Mouse (Mus musculus) T-helper 2 cell (primary cell): ENCODE results near the gene Slc25a45.
"Not testable (repeated sequence)": the region's sequence is repeated elsewhere in the genome, so short reads cannot be mapped to it uniquely, and the experiment has no call there.

Source experiments
- in situ Hi-C: fragments of 300-600 bp; cut with MboI, MseI; formaldehyde crosslinking; loops from one replicate; pipeline ENCODE4 v1.15.1; 2025; ENCODE audit warnings: high pct_unique_total_duplicates

Slc25a45 gene

DNA sequence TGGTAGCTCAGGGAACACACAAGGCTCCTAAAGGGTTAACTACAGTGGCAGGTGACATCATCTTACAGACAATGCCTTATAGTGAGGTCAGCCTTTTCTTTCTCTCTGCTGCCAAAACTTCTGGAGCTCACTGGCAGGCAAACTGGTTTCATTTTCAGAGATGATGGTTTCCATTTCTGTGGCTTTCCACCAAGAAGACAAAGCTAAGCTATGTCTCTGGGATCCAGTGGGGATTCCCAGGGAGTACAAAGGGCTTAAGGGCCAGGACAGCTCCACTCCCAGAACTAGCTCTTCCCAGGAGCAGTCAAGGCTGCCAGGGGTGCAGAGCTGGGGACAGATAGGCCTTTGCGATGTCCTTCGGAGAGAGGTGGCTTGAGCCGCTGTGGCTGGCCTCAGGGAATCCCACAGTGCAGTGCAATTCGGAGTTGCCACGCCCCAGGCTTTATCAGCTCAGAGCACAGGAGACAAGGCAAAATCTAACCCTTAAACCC, 26.1 kb upstream of the Slc25a45 start:
- in situ Hi-C loops = loop anchor here (5.0 kb wide), 1 partner anchor 59 kb away; no protein-coding TSS in a partner anchor

DNA sequence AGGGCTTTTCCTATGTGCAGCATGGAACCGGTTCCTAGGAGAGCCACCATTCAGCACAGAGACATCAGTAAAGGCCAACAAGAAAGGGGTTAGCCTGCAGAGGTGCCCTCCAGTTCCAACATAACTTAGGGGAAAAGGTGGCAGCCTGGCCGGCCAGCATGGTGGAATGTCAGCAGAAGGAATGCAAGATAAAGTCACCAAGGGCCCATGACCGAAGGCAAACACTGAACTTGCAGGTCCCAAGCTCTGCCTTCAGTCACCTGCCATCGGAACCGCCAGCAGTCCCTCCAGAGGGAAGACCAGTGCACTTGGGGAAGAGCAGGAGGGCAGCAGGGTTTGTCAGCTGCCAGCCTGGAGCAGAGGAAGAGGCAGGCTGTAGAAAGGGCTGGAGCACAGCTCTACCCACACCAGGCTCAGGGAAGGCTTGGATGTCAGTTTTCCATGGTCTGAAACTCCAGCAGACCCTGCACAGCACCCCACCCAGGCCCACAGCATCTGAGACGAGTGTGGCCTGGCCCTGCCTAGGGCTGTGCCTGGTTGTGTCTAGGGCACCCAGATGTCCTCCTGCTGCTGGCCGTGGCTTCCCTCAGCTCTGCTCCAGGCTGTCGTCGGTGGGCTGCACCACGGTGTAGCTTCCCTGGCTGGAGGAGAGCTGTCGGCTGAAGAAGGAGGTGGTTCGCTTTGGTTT, 25.4 kb upstream of the Slc25a45 start:
- in situ Hi-C loops = loop anchor here (5.0 kb wide), 1 partner anchor 60 kb away; no protein-coding TSS in a partner anchor

DNA sequence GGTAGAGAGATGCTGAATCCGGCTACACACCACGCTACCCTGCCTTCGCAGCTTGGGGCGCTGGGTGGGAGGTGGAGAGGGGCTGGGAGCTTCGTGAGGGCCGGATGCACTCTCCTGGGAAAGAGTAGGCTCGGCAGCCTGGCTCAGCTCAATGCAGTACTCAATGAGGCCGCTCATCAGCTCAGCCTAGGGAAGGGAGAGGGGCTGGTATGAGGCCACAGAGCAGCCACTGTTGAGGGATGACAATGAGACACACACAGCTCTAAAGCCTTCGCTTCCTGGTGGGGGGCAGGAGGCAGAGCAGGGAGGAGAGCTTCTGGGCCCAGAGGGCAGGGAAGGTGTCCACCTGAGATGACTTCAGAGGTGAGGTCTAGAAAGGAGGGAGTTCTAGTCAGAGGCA, 21.0 kb upstream of the Slc25a45 start:
- in situ Hi-C loops = no loop called here

DNA sequence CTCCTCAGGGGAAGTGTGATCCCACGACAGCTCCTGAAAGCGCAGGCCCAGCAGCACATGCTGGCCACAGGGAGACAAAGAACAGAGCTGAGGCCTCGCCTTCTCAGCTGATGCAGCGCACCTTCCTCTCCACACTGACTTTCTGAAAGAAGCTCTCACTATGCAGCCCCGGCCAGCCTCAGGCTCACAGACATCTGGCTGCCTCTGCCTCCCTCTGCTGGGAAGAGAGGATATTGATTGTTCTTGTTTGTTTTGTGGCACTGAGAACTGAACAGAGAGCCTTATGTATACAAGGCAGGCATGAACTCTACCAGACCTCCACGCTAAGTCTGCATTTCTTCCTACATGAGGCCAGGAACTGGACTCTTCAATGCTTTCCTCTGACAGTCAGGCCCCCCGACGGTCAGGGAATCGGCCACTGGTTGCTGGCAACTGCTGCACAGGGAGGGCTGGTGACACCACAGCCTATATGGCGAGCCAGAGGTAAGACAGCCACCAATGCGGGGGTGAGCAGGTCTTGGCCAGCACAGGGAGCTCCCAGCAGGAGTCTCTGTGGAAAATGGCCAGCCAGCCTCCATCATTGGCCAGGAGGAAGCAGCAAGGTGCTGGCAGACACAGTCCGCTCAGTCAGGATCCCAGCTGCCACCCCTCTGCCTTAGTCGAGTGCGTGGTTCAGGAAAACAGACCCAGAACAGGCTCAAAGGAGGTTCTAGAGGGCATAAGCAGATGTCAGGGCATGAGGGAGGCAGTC, 15.1 kb upstream of the Slc25a45 start:
- in situ Hi-C loops = loop anchor here (10.0 kb wide), 1 partner anchor 1838 kb away; no protein-coding TSS in a partner anchor

DNA sequence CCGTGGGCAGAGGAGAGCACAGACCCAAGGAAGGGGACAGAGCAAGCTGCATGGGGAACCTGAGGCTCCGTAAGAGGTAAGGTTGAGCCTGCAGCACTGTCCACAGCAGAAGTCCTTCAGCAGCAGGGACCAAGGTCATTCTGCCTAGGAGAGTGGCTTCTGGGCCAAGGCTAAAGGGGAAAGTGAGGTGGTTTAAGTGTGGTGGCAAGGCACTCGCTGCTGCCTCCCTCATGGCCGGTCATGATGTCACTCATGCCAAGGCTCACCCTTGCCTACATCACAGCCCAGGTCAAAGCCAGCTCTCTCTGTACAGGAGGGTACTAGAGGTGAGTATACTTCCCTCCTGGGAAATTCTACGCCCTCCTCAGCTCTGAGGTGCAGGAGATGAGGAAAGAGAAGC, 13.8 kb upstream of the Slc25a45 start:
- in situ Hi-C loops = loop anchor here (10.0 kb wide), 1 partner anchor 1839 kb away; no protein-coding TSS in a partner anchor

DNA sequence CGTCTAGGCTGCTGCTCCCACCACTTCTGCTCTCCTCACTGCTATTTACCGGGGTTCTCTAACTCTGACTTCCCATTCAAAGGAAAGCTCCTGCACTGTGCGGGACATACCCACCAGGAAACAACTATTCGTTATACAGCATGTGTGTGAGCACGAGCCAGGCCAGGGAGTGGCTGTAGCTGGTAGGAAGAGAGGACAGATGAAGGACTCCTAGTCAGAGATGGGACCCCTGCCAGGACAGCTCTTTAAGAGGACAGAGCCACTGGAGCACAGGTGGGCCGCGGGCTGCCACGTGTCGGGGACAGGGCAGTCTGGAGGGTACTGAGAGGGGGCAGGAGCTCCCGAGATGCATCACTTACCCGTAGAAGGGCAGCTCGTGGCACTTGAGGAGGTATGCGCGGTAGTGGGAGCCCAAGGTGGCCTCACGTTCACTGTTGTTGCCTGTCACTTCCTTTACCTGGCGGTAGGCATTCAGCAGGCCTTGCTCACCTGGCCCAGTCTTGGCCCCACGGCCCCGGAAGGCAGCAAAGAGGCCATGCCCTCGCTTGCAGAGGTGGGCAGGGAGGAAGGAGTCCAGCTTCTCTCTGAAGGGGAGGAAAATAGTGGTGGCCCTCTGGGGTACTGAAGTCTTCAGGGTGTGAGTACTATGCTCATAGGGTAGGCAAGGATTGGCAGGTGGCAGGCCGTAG, 12.8 kb upstream of the Slc25a45 start:
- in situ Hi-C loops = loop anchor here (10.0 kb wide), 1 partner anchor 1840 kb away; no protein-coding TSS in a partner anchor

DNA sequence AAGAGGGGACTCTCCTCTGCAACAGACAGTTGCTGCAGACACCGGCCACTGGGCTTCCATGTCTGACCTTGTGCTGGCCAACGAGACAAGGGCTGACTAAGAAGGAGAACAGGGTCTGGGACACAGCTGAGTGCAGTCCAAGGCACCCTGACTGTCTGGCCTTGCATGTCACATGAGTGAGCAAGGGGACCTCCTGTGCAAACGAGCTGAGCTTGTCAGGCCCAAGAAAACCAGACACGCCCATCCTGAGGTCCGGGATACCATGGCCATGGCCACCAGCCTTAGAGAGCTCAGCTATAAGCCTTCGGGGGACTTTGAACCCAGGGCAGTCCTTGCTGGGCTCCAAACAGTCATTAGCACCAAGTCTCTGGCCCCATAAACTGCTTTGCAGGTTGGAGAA, 9.5 kb upstream of the Slc25a45 start:
- in situ Hi-C loops = loop anchor here (10.0 kb wide), 1 partner anchor 1843 kb away; no protein-coding TSS in a partner anchor

DNA sequence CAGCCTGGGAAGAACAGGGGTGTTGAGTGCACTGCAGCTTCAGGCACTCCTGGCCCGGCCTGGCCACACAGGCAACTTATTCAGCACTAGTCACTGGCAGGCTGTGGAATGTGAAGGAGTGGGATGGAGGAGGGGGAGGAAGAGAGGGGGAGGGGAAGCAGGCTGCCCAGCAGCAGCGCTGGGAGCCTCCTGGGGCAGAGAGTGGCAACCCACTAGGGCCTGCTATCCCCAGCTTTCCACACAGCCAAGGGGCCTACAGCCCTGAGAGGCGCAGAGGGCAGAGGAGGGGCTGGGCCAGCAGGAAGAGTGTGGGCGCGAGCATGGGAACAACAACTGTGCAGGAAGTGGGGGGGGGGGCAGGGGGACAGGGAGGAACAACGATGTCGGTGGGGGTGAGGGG, 6.3 kb upstream of the Slc25a45 start:
- in situ Hi-C loops = no loop called here

DNA sequence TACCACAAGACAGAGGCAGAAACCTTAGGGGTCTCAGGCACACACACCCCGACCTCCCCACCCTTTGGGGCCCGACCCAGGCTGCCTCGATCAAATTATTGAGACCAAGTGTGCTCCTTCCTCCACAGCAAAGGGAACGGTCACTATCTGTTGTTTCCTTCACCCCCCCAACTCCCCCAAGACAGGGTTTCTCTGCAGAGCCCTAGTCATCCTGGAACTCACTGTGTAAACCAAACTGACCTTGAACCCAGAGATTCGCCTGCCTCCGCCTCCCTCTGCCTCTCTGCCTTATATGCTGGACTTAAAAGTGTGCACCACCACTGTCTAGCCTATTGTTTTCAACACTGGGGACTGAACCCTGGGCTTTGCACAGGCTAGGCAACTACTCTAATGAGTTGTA, 5.9 kb upstream of the Slc25a45 start:
- in situ Hi-C loops = no loop called here

DNA sequence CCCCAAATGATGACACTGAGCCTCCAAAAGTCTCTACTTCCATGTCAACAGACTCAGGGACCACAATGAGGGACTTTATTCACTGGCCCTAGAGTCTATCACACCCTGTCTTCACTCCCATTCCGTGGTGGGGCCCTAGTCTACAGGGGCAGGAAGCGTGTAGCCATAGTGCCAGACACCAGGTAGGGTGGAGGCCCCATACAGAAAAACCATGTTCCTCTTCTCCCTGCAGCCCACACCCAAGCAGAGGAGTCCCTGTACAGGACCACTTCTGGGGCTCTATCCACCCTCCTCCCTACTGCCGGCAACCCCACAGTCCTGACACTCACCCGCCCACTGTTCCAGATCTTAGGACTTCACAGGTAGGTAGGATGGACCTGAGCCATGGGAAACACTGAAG, 5.1 kb upstream of the Slc25a45 start:
- in situ Hi-C loops = no loop called here

DNA sequence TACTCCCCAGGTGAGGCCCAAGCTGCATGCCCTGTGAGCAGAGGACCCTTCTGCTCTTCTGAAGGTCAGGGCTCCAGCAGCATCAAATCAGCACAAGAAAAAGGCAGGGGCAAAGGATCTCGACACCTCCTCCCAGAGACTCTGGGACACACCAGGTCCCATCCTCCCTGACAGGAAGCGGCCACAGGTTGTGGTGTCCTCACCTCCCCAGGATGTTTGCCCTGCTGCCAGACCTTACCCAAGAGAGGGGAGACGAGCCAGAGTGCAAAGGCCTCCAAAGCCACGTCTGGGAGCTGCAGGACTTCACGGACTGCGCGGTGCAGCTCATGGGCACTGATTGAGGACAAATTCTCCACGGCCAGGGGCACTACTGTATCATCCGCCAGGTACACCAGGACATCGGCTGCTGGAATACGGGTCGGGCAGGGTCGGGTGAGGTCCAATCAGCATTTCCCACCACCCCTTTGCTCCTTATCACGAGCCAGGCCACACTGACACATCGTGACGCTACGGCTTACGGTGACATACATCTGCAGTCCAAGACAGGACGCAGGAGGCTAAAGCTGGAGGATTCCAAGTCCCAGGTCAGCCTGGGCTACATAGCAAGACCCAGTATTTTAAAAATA, 4.6 kb upstream of the Slc25a45 start:
- in situ Hi-C loops = no loop called here

DNA sequence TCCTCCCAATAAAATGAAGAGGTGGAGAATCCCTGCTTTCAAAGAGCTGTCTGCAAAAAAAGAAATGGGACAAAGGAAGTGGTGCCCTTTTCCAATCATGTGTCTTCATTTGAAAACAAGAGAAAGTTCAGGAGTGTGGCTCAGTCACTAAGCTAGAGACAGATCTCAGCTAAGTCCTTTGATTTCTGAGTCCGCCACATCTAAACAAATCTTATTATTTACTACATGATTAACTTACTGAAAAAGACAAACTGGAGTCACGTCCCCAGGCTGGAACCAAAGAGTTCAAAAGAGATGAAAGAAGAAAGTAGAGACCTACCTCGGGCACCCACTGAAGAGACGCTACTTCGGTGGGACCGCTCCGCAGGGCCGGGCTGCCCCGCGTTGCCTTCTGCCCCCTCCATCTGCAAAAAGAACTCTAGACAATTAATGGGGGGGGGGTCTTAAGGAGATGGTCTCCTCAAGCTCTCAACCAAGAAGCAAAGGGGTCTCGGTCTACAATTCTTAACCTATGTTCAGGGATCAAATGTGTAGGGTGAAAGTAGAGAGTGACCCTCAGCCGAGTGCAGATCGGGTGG, 3.1 kb upstream of the Slc25a45 start:
- in situ Hi-C loops = no loop called here

DNA sequence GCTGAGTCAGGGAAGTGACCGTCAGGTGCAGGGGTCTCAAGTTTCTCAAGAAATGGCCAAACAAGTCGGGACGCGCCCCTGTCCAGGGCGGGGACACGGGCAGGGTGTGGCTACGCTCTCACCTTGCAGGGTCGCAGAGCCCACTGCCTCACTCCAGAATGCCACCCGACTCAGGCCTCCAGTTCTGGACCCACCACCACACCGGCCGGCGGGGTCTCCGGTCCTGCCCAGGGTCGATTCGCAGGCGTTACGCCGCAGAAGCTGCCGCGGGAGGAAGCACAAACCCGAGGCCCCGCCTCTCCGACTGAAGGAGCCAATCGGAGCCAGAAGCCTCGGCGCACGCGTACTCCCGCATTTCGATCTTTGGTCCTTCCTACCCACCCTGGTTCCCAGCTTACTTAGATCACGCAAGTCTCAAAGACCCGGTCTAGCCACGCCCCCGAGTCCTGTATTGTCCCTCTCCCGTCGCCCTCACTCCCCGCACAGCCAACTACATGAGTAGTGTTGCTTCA, 2.6 kb upstream of the Slc25a45 start, which contains the start of gene Frmd8:
TSS of gene Frmd8 (minus strand) at position 306 of the 512 bp plus-strand sequence.
- in situ Hi-C loops = loop anchor here (5.0 kb wide), 2 partner anchors 33 to 83 kb away; no protein-coding TSS in a partner anchor

DNA sequence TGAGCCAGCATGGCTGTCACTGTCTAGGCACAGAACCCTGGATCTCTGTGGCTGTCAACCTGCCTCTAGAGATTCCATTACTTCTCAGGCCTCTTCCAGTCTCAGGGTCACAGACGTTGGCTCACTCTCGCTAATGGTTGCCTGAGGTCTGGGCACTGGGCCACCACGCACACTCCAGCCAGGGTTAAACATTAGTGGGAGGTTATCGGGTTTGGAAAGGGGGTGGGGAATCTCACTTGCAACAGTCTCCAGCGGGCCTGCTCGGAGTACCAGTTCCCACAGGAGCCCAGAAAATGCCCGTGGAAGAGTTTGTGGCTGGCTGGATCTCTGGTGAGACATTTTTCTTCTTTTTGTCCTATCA, 734 bp downstream of the Slc25a45 start:
- in situ Hi-C loops = loop anchor here (5.0 kb wide), 2 partner anchors 36 to 86 kb away; no protein-coding TSS in a partner anchor

DNA sequence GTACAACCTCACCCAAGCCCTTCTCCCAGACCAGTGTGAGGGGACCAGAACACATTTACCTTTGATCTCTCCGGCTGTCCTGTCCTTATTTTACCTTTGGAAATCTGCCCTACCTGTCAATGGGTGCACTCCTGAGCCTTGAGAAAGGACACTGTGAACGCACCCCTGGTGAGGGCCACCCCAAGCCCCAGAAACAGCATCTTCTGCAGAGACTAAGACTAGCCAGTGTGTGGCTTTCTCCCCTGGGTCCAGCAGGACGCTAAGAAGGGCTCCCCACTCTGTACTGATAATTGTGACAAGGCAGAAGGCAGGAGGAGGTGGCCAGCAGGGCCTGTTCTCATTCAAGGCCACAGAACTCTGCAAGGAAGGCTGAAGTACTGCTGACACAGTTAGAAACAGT, 1.3 kb downstream of the Slc25a45 start:
- in situ Hi-C loops = loop anchor here (5.0 kb wide), 2 partner anchors 37 to 87 kb away; no protein-coding TSS in a partner anchor

DNA sequence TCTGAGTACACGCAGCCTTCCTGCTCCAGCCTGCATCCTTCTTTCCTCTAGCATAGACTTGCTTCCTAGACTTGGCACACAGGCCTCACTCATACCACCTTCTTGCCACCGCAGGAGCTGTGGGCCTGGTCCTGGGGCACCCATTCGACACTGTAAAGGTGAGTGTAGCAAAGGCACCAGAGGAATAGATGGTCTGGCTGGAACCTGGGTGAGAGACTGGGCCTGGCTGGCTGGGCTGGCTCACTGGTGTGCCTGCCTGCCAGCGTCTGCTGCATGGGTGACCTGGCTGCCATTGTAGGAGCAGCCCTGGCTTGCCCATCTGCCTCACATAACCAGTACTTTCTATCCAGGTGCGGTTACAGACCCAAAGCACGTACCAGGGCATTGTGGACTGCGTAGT, 2.1 kb downstream of the Slc25a45 start:
- in situ Hi-C loops = loop anchor here (5.0 kb wide), 2 partner anchors 37 to 87 kb away; no protein-coding TSS in a partner anchor

DNA sequence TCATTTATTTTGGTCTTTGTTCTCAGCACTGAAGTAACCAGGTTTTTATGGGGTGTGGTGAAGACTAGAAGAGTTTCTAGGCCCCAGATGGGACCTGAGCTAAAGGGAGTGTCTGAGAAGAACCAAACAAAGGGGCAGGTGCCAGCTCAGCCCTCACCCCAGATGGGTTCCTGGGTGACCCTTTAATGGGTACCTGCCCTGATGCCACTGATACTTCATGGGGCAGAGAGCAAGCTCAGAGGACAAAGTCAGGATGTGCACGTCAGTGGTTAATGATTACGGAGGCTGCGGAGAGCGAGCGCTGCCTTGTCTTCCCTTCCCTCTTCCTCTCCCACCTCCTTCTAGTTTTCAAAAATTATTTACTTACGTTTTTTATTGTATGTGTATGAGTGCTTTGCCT, 3.5 kb downstream of the Slc25a45 start:
- in situ Hi-C loops = no loop called here

DNA sequence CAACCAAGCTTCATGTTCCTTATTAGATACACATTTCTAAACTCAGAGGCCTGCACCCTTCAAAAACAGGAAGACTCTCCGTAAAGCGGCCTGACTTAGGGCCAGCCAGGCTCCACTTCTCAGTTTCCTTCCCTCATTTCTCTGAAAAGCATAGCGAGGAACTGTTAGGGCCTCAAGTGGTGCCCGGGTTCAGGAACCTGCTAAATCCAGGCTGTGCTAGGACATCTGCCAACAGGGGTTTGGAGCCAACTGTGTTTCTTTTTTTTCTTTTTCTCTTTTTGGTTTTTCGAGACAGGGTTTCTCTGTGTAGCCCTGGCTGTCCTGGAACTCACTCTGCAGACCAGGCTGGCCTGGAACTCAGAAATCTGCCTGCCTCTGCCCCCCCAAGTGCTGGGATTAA, 4.5 kb downstream of the Slc25a45 start:
- in situ Hi-C loops = not testable (repeated sequence)

DNA sequence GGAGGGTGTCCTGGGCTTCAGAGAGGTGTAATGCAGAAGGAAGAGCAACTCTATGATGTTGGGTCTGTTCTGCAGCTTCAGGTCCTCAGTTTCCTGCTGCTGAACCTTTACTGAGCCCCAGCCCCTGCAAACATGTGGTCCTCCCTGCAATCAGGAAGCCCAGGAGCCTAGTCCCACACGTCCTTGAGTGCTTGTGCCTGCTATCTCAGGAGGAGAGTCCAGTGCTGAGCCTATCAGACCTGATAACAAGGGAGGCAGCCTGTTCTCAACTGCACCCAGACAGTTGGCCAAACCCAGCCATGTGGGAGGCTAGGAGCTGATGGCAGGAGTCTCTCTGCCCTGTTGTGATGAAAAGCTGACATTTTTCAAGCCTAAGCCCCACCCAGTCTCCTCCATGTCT, 6.3 kb downstream of the Slc25a45 start:
- in situ Hi-C loops = no loop called here

DNA sequence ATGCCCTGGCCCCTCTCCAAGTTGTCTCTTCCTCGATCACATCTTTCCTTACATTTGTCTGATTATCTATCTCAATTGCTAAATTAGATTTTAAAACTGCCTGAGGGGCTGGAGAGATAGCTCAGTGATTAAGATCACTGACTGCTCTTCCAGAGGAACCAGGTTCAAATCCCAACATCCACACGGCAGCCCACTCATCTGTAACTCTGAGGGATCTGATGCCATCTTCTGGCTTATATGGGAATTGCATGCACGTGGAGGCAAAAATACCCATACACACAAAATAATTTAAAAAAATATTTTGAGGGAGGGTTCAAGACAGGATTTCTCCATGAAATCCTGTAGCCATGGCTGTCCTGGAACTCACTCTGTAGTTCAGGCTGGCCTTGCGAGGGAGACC, 8.2 kb downstream of the Slc25a45 start:
- in situ Hi-C loops = no loop called here
